Mouse (Mus musculus) adrenal gland, postnatal 36 days (tissue): ENCODE data around the gene Mpdu1. TPM values are rescaled to one million over a fixed set of nuclear protein-coding genes. Genes with fewer than 3 reads are reported as not detected.
A peak's percentile ranks its signal among the peaks of the same experiment; 100 is the strongest.
"Not testable (repeated sequence)": the region's sequence is repeated elsewhere in the genome, so short reads cannot be mapped to it uniquely, and the experiment has no call there.

Experiments
- DNase-seq, 2 experiments: peaks; one replicate each; pipeline ENCODE4 v3.0.0; 2021; ENCODE audit warnings: mixed read lengths in 1 of 2
- long read RNA-seq, 2 experiments: library from polyadenylated mRNA; stranded (forward); transcript quantifications; one replicate each; pipeline ENCODE4 v2.0.0; 2021; ENCODE audit warnings: borderline sequencing depth in 2 of 2
- total RNA-seq, 2 experiments: library from RNA; stranded (reverse); gene quantifications; 2 replicates each; pipeline ENCODE4 v1.2.3; 2021

The Mpdu1 gene
- total RNA-seq, result 100 to 1,000 TPM in 1 of 2 experiments, 10 to 100 TPM in 1; 91.4 to 126 TPM
- long read RNA-seq, experiment 1, transcript Mpdu1-201 (7 exons, 1,321 nt), result major isoform, 128 of 165 reads
- long read RNA-seq, experiment 1, transcript Mpdu1-202 (6 exons, 646 nt), result minor isoform, 8 of 165 reads
- long read RNA-seq, experiment 1, transcript Mpdu1-207 (7 exons, 971 nt), result minor isoform, 12 of 165 reads
- long read RNA-seq, experiment 1, partial matches to known transcripts, result 6 of 165 reads
- long read RNA-seq, experiment 1, other reads (novel, unspliced or antisense), result 9 of 165 reads
- long read RNA-seq, experiment 2, transcript Mpdu1-201 (7 exons, 1,321 nt), result major isoform, 36 of 49 reads
- long read RNA-seq, experiment 2, partial matches to known transcripts, result 0 of 49 reads
- long read RNA-seq, experiment 2, other reads (novel, unspliced or antisense), result 7 of 49 reads

GRCm38 (mm10) chr11:69662213-69662966 is at the start of gene Mpdu1:
Gene Mpdu1, minus strand, starts transcription at chr11:69662642.
- peak; percentile 95 for DNase-seq

GRCm38 (mm10) chr11:69711082-69711481 is 48.6 kb upstream of the Mpdu1 start:
- no peak for DNase-seq

- no peak for DNase-seq
Observed at GRCm38 (mm10) chr11:69710470-69710869, 48.0 kb upstream of the Mpdu1 start.

GRCm38 (mm10) chr11:69709554-69710446 is 47.4 kb upstream of the Mpdu1 start:
- DNase-seq, result no peak

- DNase-seq, result no peak
Observed at GRCm38 (mm10) chr11:69708614-69709265, 46.3 kb upstream of the Mpdu1 start.

- DNase-seq, result no peak
Observed at GRCm38 (mm10) chr11:69707873-69708381, 45.5 kb upstream of the Mpdu1 start.

GRCm38 (mm10) chr11:69707480-69707847 is 45.0 kb upstream of the Mpdu1 start:
- no peak for DNase-seq

GRCm38 (mm10) chr11:69706775-69707479 is 44.5 kb upstream of the Mpdu1 start:
- DNase-seq, result peak; percentile 89 to 93

- DNase-seq, result no peak
Observed at GRCm38 (mm10) chr11:69704613-69705010, 42.2 kb upstream of the Mpdu1 start.

- no peak for DNase-seq
Observed at GRCm38 (mm10) chr11:69703814-69704612, 41.6 kb upstream of the Mpdu1 start.

- DNase-seq, result not testable (repeated sequence)
Observed at GRCm38 (mm10) chr11:69703381-69703780, 40.9 kb upstream of the Mpdu1 start.

- DNase-seq, result not testable (repeated sequence)
Observed at GRCm38 (mm10) chr11:69702886-69703285, 40.4 kb upstream of the Mpdu1 start.

GRCm38 (mm10) chr11:69699595-69699994 is 37.2 kb upstream of the Mpdu1 start:
- DNase-seq, result peak in 1 of 2 experiments; percentile 46

- no peak for DNase-seq
Observed at GRCm38 (mm10) chr11:69698574-69698973, 36.1 kb upstream of the Mpdu1 start.

GRCm38 (mm10) chr11:69697396-69697795 is 35.0 kb upstream of the Mpdu1 start:
- DNase-seq, result no peak

- peak; percentile 81 to 88 for DNase-seq
Observed at GRCm38 (mm10) chr11:69695361-69696181, 33.1 kb upstream of the Mpdu1 start, which contains the start of the genes Tnfsf12 and Tnfsfm13. Gene Tnfsf12, minus strand, starts transcription at chr11:69695849. Gene Tnfsfm13, minus strand, starts transcription at chr11:69696098.

- no peak for DNase-seq
Observed at GRCm38 (mm10) chr11:69695046-69695360, 32.6 kb upstream of the Mpdu1 start.

- DNase-seq, result no peak
Observed at GRCm38 (mm10) chr11:69693421-69693965, 31.1 kb upstream of the Mpdu1 start.

GRCm38 (mm10) chr11:69692863-69693262 is 30.4 kb upstream of the Mpdu1 start:
- no peak for DNase-seq
